Mouse (Mus musculus) limb, embryonic 11.5 days (tissue): ENCODE measurements at regions not wholly inside any gene's neighbourhood (a gene's known extent, or its start where the extent isn't known, plus 50 kb on each side); places are given as distances from the start of the nearest gene placed in this dataset.

ENCODE experiments used
- ATAC-seq: fragments of 200-750 bp; cut with Nextera tagmentation; 2 replicates; pipeline ENCODE4 v1.8.0; 2017; ENCODE audit warnings: low read depth; ENCODE audit not compliant: insufficient number of reproducible peaks, low FRiP score, low TSS enrichment
- DNase-seq: peaks from one replicate; pipeline ENCODE4 v3.0.0-alpha.2; 2015; ENCODE audit warnings: low spot score
- H3K27ac ChIP-seq: fragments of 300-500 bp; sonication (generic); replicated peaks from 2 replicates; pipeline ENCODE4 v1.5.1; 2014; ENCODE audit warnings: low read depth, mild to moderate bottlenecking, low read length
- H3K27me3 ChIP-seq: fragments of 300-500 bp; sonication (generic); 2 replicates; pipeline ENCODE4 v1.6.1; 2014; ENCODE audit warnings: mild to moderate bottlenecking, low read length, mixed read lengths; ENCODE audit not compliant: control insufficient read depth, insufficient read depth
- H3K36me3 ChIP-seq: fragments of 300-500 bp; sonication (generic); 2 replicates; pipeline ENCODE4 v1.6.1; 2014; ENCODE audit warnings: mild to moderate bottlenecking, low read length, moderate library complexity, mixed read lengths; ENCODE audit not compliant: control insufficient read depth, insufficient read depth
- H3K4me1 ChIP-seq: fragments of 300-500 bp; sonication (generic); 2 replicates; pipeline ENCODE4 v1.6.1; 2014; ENCODE audit warnings: low read length, mixed read lengths; ENCODE audit not compliant: control insufficient read depth, insufficient read depth
- H3K4me2 ChIP-seq: fragments of 300-500 bp; sonication (generic); 2 replicates; pipeline ENCODE4 v1.6.1; 2014; ENCODE audit warnings: low read depth, mild to moderate bottlenecking, moderate library complexity; ENCODE audit not compliant: severe bottlenecking
- H3K4me3 ChIP-seq: fragments of 300-500 bp; sonication (generic); 2 replicates; pipeline ENCODE4 v1.5.1; 2014; ENCODE audit warnings: low read depth, low read length
- H3K9ac ChIP-seq: fragments of 300-500 bp; sonication (generic); 2 replicates; pipeline ENCODE4 v1.6.1; 2014; ENCODE audit warnings: mild to moderate bottlenecking, low read length
- H3K9me3 ChIP-seq: fragments of 300-500 bp; sonication (generic); 2 replicates; pipeline ENCODE4 v1.6.1; 2016; ENCODE audit warnings: low read length; ENCODE audit not compliant: control insufficient read depth
- WGBS: fragments of 180-500 bp; shearing (Covaris S2); extraction: QIAGEN DNeasy Blood & Tissue Kit; methylation state at CpG from one replicate; pipeline ENCODE4 v1.1.7; 2014; 5-methylcytosine and 5-hydroxymethylcytosine counted together

DNA sequence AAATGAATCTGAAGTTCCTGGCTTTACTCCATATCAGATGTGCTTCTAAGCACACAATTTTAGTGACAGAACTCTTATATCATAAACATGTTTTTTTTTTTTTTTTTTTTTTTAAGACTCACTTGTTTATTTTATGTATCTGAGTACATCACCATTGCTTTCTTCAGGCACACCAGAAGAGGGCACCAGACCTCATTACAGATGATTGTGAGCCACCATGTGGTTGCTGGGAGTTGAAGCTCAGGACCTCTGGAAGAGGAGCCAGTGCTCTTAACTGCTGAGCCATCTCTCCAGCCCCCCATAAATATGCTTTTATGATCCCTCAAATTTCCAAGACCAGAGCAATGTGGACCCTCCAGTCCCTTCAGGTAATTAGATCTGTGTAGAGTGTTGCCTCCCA lies 280.1 kb upstream of the Adgrl2 start:
- Histone ChIP-seq H3K27ac (no peak overlapping the region), H3K27me3 (no peaks in the 10 kb centered on the region), H3K36me3 (no peaks in the 10 kb centered on the region), H3K4me3 (no peak overlapping the region), H3K4me2 (no peak overlapping the region), H3K9ac (no peak overlapping the region), H3K9me3 (no peaks in the 10 kb centered on the region), H3K4me1 (no peaks in the 10 kb centered on the region)
- no peak for DNase-seq
- no peak for ATAC-seq

DNA sequence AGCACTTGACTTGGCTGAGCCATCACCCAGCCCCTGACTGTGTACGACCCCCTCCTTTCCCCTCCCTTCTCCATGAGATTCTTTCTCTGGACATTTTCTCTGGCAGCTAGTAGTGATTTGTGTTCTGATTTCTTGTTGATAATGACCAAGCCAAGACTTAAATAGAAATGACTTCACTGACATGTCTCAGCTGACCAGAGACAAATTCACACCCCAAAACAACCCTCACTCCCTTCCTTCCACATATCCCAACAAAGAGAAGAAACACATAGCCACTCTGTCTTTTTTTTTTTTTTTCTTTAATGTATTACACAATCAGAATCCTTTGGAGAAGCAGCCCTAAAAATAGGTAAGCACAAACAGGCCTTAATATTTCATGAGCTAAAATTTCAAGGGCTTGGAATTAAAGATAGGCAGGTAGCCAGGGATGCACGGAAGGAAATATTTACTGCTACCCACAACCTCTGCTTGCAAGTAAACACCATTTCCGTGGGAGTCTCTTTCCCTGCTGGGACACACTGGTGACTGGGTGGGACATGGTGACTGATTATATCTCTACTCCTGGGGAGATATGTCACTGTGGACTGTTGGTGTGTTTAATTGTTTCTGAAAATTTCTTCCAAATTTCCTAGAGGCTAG lies 272.1 kb upstream of the Adgrl2 start:
- Histone ChIP-seq H3K27me3 (no peaks in the 10 kb centered on the region), H3K36me3 (no peaks in the 10 kb centered on the region), H3K4me3 (no peak overlapping the region), H3K4me2 (no peak overlapping the region), H3K27ac (no peak overlapping the region), H3K4me1 (no peaks in the 10 kb centered on the region), H3K9ac (no peak overlapping the region), H3K9me3 (no peaks in the 10 kb centered on the region)
- WGBS: 82% methylated on average over 3 of the region's 3 CpGs
- ATAC-seq: no peak
- no peak for DNase-seq

DNA sequence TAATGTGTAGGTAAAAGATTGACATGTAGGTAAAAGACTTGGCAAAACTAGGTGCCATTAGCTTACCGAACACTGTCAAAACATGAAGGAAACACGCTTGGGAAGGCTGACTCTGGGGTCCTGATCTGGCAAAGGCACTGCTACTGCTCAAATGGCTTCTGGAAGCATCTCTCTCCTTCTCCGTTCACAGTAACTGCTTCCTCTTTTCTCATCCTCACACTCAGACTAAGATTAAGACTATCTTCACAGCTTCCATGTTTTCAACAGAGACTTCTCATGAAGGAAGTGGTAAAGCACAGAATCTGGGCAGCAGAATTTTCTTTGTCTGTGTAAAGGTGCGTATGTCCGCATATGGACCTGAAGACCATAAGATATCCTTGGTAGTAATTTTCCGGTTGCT lies 271.4 kb upstream of the Adgrl2 start:
- H3K9me3 ChIP-seq: no peaks in the 10 kb centered on the region
- ATAC-seq (no peak), DNase-seq (no peak)
- no peak overlapping the region for H3K4me3 ChIP-seq
- no peaks in the 10 kb centered on the region for H3K27me3 ChIP-seq
- H3K4me1 ChIP-seq: no peaks in the 10 kb centered on the region
- H3K9ac ChIP-seq: no peak overlapping the region
- H3K36me3 ChIP-seq: no peaks in the 10 kb centered on the region
- WGBS: 95% methylated on average over 6 of the region's 6 CpGs
- no peak overlapping the region for H3K27ac ChIP-seq
- H3K4me2 ChIP-seq: no peak overlapping the region

DNA sequence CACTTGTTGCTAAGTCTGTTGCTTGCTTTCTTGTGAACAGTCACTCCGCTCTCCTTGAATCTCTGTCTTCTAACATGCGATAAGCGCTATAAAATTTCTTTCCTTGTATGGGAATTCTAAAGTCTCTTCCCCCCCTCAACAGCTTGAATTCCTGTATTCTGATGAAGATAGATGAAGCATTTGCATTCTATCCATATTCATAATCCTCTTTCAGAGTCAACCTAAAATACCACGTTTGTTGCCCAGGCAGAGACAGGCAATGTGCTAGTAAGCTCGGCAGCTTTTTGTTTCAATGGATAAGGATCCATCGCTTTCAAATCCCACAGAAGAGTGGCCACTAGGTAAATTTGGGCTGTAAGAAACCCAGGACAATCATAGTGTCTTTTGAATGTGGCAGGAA lies 268.5 kb upstream of the Adgrl2 start:
- Histone ChIP-seq H3K9me3 (no peaks in the 10 kb centered on the region), H3K4me2 (no peak overlapping the region), H3K36me3 (no peaks in the 10 kb centered on the region), H3K4me1 (no peaks in the 10 kb centered on the region), H3K27ac (no peak overlapping the region), H3K27me3 (no peaks in the 10 kb centered on the region), H3K4me3 (no peak overlapping the region), H3K9ac (no peak overlapping the region)
- WGBS: 93% methylated on average over 6 of the region's 6 CpGs
- no peak for ATAC-seq
- no peak for DNase-seq

DNA sequence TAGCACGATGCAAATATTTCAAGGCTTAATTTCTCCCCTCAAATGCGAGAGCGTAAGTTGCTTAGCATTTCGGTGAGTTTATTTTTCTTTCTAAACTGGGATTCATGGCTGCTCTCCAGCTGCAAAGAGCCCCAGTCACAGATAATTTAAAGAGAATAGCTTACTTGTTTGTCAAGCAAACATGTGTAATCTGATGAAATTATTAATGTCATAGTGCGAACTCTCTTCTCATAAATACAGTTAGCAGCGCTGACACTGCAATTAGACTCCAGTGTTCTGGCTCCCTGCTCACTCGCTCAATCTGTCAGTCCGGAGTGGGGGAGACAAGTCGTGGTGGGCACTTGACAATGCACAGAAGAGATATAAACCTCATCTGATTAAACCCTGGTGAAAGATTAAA lies 266.5 kb upstream of the Adgrl2 start:
- 67% methylated on average over 9 of the region's 9 CpGs for WGBS
- Histone ChIP-seq H3K4me1 (no peaks in the 10 kb centered on the region), H3K27me3 (no peaks in the 10 kb centered on the region), H3K4me3 (no peak overlapping the region), H3K36me3 (no peaks in the 10 kb centered on the region), H3K9me3 (no peaks in the 10 kb centered on the region), H3K9ac (no peak overlapping the region), H3K27ac (no peak overlapping the region), H3K4me2 (no peak overlapping the region)
- no peak for ATAC-seq
- no peak for DNase-seq

DNA sequence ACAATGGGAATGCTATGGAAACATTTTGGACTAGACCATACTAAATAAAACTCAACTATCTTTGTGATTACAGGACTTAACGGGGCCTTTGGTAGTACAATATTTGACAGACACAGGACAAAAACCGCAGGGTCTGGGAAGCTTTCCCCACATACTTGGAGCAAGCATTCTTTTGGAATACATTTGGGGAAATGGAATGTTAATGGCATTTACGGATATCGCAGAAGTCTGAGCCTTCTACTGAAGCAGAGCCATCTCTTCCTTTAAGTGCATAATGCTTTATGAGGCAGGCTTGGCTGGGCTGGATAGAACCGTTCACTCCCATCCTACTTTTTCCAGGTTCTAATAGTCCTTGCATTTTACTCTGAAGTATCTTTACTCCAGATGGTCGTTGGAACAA lies 262.7 kb upstream of the Adgrl2 start:
- H3K36me3 ChIP-seq: no peaks in the 10 kb centered on the region
- WGBS: 88% methylated on average over 6 of the region's 6 CpGs
- ATAC-seq (no peak), DNase-seq (no peak)
- no peak overlapping the region for H3K4me2 ChIP-seq
- 0 out of 2 replicates have a peak, but pooled peaks cover 3% of the 10 kb centered on the region for H3K4me1 ChIP-seq
- H3K4me3 ChIP-seq: no peak overlapping the region
- H3K27me3 ChIP-seq: no peaks in the 10 kb centered on the region
- H3K9ac ChIP-seq: no peak overlapping the region
- H3K27ac ChIP-seq: no peak overlapping the region
- H3K9me3 ChIP-seq: no peaks in the 10 kb centered on the region

DNA sequence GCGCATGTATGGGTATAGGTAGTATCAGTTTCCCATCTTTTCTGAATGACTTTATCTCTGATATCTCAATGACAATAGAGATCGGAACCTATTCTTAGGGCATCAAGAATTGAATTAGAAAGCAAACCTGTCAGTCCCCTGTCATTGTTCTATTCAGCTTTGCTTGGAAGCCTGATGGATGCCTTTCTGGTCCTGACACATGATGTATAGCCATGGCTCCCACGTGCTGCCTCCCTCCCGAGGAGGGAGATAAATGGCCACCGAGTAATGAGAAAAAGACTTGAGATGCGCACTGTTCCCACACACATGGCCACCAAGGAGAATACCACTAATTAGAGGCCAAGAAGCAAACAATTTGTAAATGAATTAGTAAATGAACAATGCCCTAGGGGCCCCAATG lies 261.8 kb upstream of the Adgrl2 start:
- Histone ChIP-seq H3K4me1 (0 out of 2 replicates have a peak, but pooled peaks cover 3% of the 10 kb centered on the region), H3K9ac (no peak overlapping the region), H3K27me3 (no peaks in the 10 kb centered on the region), H3K4me2 (no peak overlapping the region), H3K9me3 (no peaks in the 10 kb centered on the region), H3K4me3 (no peak overlapping the region), H3K36me3 (no peaks in the 10 kb centered on the region), H3K27ac (no peak overlapping the region)
- DNase-seq (no peak), ATAC-seq (no peak)
- WGBS: 63% methylated on average over 6 of the region's 6 CpGs

DNA sequence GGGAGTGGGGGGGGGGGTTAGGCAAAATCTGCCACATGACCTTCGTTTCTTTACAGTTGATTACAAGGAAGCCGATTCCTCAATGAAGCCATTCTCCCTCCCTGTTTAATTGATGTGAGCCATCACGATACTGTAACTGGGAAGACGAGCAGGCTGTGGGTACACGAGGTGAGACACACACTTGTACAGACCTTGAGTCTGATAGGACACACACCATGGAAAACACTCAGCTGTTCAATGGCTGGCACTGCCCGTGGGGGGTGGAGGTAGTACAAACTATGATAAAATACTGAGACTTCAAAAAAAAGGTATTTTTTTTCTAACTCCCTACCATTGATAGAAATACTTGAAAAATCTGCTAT lies 257.3 kb upstream of the Adgrl2 start:
- Histone ChIP-seq H3K4me1 (0 out of 2 replicates have a peak, but pooled peaks cover 3% of the 10 kb centered on the region), H3K27ac (no peak overlapping the region), H3K9me3 (no peaks in the 10 kb centered on the region), H3K36me3 (no peaks in the 10 kb centered on the region), H3K4me2 (no peak overlapping the region), H3K4me3 (no peak overlapping the region), H3K9ac (no peak overlapping the region), H3K27me3 (no peaks in the 10 kb centered on the region)
- 79% methylated on average over 6 of the region's 6 CpGs for WGBS
- DNase-seq (no peak), ATAC-seq (no peak)

DNA sequence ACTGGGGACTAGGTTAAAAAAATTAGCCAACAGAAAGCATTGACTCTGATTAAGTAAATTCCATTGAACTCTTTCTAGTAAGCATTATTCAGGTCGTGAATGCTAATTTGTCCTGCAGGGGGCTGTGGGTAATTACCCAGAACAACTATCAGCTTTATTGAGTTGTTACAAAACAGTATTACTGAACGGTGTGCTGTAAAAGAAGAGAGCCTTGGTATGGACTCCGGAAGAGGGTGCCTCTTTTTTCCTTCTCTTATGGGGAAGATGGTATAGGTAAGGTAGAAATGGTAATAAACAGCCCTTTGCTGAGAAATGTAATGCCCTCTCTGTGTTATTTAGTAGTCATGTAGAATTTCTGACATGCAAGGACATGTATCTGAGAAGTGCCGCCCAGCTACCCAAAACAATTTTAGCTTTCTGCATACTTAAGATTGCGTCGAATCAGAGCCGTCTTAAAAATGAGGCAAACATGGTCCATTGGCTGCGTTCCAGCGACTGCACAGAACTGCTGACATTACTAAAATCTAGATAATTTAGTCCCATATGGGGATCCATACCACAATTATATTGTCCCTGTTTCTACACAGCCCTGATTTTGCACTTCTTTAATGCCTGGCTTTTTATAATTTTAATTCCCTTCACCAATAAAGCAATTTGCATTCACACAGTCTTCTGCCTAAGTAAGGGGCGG lies 256.7 kb upstream of the Adgrl2 start:
- Histone ChIP-seq H3K4me2 (no peak overlapping the region), H3K4me1 (0 out of 2 replicates have a peak, but pooled peaks cover 3% of the 10 kb centered on the region), H3K36me3 (no peaks in the 10 kb centered on the region), H3K9ac (no peak overlapping the region), H3K27ac (no peak overlapping the region), H3K9me3 (no peaks in the 10 kb centered on the region), H3K4me3 (no peak overlapping the region), H3K27me3 (no peaks in the 10 kb centered on the region)
- ATAC-seq (no peak), DNase-seq (no peak)
- 67% methylated on average over 10 of the region's 10 CpGs for WGBS
